Mouse (Mus musculus) cerebellum, adult 9-10 months (tissue): ENCODE results near the gene Adcy6.

ENCODE experiments used
- DNase-seq: peaks from one replicate; pipeline ENCODE4 v3.0.0; 2022

Gene Adcy6

GRCm38 (mm10) chr15:98555881-98556280 is 54.0 kb downstream of the Adcy6 start:
- no peak for DNase-seq

GRCm38 (mm10) chr15:98552758-98553157 is 57.1 kb downstream of the Adcy6 start:
- no peak for DNase-seq

DNA sequence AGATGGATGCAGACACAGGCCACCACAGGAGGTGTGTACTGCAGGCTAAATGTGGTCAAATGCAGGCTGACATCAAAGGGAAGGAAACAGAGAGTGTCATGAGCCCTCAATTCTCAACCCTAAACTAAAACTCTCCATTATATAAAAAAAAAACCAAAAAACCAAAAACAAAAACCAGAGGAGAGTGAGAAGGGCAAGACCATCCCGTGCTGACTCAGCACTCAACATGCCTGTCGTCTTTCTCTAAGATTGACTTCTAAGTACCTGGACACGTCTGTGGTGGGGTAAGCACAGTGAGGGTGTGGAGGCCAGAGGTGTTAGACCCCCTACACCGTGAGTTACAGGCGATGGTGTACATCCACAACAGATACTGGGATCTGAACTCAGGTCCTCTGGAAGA is 63.0 kb downstream of the Adcy6 start:
- no peak for DNase-seq

GRCm38 (mm10) chr15:98545151-98545550 is 64.7 kb downstream of the Adcy6 start:
- no peak for DNase-seq

DNA sequence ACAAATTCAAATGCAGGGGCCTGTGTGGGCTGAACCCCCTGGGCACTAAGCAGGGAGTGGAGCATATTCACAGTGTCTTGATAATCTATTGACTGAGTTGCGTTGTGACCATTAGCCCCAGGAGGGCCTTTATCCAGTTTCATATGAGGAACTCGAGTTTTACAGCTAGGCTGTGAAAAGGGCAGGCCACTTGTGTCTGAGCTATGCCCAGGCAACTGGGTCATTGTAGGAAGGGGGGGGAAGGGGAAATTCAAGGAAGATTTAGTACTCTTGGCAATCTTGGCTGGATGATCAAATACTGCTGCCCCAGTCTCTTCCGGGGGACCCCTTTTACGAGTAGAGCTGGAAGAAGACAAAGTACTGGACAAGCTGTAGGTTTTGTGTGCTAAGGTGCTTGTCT is 66.5 kb downstream of the Adcy6 start:
- DNase-seq = no peak

- no peak for DNase-seq
Observed at GRCm38 (mm10) chr15:98541064-98541463, 68.8 kb downstream of the Adcy6 start.
